Mouse (Mus musculus) right cerebral cortex, adult 18-20 months (tissue): Measurements from ENCODE around the gene Chrm3.

Experiments
- DNase-seq: peaks from one replicate; pipeline ENCODE4 v3.0.0; 2022; ENCODE audit warnings: mixed read lengths

The Chrm3 gene

DNA sequence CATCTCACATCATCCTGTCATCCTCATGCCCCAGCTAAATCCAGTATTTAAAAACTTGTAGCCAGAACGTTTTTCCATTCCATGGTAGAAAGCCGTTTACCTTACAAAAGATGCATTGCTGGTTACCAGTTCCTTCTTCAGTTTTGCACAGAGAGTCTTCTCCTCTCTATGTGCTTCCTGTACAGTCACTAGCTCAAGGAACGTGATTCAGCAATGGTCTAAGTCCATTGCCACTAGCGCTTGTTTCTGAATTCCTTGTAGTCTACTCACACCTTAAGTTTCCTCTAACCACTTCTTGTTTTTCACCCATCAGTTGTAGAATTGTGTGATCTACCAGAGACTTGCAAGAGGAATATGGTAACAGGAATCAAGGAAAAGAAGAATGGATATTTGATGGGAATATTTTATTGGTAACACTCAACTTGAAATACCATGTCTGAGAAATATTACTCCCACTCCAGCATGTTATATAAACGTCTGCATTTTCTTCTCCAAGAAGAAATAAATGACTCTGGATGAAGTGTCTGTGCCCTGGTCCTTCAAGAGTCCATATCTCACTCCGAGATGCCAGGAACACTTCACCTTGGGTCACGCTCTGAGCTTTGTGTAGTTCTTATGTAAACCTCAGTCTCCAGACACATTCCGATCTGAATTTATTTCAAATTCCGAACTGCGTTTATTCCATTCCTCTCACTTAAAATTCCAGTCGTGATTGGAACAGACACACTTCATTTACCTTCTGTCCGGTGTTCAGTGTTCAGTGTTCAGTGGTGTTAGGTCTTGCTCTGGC is 293.6 kb downstream of the Chrm3 start:
- no peak for DNase-seq

DNA sequence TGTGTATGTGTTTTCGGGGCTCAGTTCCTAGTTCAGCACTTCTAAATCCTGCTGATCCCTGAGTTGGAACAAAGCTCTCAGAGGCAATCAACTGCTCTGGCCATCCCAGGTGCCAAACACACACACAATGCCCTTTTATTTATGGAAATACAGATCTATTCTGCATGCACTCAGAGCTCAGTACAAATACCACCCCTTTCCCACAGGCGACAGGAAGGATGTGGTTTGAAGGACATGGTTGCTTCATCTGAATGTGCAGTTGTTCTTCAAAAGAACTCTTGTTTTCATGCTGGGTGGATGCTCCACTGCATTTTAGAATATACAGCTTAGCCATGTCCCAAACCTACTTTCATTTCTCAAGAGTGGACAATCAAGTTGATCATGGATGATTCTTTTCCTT is 294.9 kb downstream of the Chrm3 start:
- DNase-seq: no peak

GRCm38 (mm10) chr13:10062681-10063080 is 298.0 kb downstream of the Chrm3 start:
- DNase-seq: no peak

DNA sequence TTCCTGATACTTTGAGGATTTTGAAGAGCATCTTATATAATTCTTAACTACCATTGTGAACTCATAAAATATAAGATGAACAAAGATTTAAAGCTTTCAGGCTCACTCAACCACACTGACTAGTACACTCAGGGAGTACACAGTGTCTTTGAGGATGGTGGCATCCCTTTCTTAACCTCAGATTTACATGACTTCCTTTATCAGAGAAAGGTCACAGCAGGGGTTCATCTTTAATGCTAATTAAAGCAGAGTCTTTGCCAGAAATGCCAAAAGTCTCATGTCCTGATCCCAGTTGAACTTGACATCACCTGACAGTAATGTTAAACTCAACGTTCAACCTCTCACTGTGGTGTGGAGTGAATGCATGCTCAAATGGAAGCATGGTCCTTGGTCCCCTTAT is 301.7 kb downstream of the Chrm3 start:
- no peak for DNase-seq

GRCm38 (mm10) chr13:10057644-10058198 is 302.9 kb downstream of the Chrm3 start:
- DNase-seq: no peak

GRCm38 (mm10) chr13:10054086-10054485 is 306.6 kb downstream of the Chrm3 start:
- DNase-seq: no peak

DNA sequence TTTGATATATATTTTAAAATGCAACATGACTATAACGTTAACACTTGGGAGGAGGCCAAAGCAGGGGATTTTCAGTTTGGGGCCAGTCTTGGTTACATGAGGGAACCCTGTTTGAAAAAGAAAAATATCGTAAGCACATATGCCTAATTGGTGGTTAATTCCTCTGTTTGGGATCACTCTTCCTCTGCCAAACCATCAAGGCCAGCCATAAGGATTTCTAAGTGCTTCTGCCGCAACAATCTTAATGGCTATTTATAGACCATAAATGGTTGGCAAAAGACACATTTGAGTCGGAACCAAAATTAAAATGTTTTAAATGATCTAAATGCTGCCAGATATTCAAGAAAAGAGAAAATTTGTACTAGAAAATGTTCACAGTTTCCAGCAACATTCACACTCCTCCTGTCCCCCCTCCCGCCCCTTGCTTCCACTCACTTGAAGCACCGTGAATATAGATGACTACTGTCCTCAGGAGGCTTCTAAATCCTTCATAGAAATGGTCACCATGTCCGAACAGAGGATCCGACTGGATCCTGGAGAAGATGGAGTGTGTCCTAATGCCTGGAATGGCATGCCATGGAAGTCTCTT is 307.3 kb downstream of the Chrm3 start:
- DNase-seq: no peak

DNA sequence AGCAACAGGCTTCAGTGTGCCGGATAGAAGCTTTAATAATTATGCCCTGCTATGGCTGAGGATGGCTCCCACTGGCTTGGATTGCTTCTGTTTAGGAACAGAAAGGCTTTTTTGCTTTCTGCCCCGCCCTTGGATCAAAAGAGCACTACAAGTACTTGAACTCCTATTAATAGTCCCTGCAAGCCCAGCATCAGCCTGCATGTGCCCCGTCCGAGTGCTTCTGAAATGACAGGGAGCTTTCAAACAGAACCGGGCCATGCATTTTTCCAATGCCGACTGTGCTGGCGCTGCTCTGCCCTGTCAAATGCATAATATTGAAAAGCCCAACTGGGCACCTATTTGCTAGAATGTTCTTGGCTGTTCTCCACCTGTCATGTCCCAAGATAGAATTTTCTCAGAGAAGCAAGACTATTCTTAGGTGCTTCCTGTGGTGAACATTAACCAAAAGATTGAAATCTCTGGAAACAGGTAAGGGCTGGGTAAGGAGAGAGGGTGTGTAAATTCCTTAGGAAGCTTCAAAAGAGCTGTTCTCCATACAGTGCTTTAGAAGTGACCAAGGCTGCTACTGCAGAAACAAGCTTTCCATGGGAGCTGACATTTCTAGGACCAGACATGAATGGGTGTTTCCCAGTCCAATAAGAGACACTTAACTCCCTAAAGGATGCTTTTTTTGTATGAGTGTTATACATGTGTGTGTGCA is 314.8 kb downstream of the Chrm3 start:
- no peak for DNase-seq

GRCm38 (mm10) chr13:10044084-10044483 is 316.6 kb downstream of the Chrm3 start:
- no peak for DNase-seq

DNA sequence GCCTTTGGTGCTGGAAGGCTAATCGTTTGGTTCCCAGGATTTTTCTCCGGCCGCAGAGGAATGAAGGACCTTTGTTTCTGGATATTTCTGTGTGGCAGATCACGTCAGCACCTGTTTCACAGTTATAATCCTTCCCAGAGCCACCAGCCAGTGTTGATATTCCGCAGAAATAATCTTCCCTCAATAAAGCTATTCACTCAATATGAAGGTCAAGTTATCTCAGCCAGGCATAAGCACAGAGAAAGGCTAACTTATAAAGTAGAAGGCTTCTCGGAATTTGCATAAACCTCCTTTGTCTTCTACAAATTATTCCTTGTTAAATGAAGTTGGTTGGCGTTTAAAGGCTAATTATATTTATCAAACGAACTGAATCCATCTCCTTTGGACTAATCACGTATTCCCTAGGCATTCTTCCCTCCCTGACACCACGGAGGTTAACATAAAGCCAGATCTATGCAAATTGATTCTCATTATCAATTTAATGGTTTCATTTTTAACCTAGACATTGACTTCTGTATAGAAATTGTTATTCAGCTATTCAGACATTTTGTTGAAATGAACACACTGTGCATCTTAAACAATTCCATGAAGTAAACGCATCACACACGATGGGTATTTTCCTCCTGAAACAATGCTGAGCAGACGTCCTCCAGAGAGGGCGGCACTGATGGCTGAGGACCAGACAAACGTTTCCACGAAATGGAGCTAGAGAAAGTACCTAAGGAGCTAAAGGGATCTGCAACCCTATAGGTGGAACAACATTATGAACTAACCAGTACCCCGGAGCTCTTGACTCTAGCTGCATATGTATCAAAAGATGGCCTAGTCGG is 326.9 kb downstream of the Chrm3 start:
- no peak for DNase-seq

- DNase-seq: no peak
Observed at GRCm38 (mm10) chr13:10031547-10031946, 329.1 kb downstream of the Chrm3 start.

- DNase-seq: no peak
Observed at GRCm38 (mm10) chr13:10029944-10030343, 330.7 kb downstream of the Chrm3 start.

DNA sequence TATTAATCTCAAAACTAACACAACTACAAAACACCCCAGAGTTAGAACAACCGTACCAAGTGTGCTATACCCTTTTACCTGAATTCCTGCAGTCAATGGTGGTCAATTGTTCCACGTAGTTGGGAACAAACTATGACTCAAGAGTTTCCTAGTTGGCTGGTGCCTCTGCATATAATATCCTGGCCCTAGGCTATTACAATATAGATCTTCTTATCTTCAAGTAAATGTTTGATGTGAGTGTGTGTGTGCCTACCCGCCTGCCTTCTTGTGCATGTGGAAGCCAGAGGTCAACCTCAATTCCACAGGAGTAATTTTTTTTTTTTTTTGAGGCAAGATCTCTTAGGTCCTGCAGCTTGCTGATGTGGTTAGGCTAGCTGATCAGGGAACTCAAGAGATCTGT is 335.5 kb downstream of the Chrm3 start:
- DNase-seq: no peak

- DNase-seq: peak; percentile 19
Observed at GRCm38 (mm10) chr13:10023112-10023511, 337.5 kb downstream of the Chrm3 start.

DNA sequence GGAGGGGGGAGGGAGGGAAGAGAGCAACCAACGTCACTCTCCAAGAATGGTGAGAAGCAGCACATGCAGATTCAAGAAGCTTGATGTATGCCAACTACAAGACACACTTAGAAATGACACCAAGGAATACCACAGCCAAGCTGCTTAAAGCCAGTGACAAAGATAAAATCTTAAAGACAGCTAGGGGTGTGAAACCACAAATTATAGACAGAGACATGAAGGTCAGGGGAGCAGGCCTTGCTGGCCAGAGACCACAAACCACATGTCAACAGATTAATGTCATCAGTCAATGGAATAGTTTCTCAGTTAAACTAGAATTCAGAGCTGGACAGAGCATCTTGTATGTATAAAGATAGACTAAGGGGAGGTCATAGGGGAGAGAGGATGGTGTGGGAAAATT is 341.4 kb downstream of the Chrm3 start:
- DNase-seq: no peak

DNA sequence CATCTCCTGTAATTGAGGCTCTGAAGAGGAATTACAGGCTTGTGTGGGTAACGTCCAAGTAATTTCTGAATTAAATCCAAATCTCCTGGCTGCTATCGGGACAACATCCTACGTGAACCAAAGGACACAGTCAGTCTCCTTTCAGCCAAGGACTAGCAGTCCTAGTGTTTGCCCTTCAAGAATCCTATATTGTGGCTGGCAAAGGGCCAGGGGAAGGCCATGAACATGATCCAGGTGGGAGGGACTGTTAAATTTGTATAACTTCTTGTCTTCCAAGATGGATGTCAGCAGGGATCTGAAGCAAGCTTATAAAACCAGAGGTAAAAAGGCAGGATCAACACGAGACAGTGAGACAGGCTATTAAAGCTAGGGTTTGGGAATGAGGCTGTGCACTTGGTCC is 357.7 kb downstream of the Chrm3 start:
- no peak for DNase-seq

DNA sequence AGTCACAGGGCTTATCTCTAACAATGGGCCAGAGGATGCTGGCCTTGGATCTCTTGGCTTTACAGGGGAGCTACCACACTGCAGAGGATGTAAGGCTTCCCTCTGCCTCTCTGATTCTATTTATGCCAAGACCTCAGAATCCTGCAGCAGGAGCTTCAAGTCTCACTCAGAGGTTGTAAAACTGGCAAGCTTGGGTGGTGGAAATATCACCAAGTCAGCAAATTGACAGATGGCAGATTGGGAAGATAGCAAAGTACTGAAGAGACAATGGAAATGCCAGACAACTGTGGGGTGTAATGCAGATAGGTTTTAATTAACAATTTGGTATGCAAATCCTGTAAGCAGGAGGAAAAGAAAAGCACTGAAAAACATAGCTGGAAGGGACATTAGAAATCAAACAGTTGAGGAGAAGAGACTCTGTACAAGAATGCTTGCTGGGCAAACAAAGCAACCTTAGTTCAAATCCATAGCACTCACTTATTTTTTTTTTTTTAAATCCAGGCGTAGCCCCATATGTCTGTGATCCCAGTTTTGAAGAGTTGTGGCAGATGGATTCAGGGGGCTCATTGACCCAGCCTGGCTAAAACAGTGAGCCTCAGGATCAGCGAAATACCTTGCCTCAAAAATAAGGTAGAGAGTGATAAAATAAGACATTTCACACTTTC is 362.9 kb downstream of the Chrm3 start:
- no peak for DNase-seq

DNA sequence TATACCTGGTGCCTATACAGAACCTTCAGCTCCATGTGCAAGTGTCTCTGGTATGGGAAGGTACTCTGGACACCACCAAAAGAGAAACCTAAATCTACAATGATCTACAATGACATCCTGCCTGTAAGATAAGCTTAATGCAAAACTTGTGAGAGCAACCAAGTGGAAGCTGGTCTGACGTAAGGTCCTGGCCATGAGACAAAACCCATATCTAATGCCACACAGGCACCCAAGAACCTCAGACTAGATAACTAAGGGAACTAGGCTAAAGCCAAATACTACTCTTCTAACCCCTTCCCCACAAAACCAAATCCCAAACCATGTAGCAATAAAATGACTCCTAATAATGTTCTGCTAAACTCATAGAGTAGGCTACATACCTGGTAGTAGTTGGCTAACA is 364.8 kb downstream of the Chrm3 start:
- no peak for DNase-seq

- DNase-seq: no peak
Observed at GRCm38 (mm10) chr13:9993571-9993970, 367.1 kb downstream of the Chrm3 start.

DNA sequence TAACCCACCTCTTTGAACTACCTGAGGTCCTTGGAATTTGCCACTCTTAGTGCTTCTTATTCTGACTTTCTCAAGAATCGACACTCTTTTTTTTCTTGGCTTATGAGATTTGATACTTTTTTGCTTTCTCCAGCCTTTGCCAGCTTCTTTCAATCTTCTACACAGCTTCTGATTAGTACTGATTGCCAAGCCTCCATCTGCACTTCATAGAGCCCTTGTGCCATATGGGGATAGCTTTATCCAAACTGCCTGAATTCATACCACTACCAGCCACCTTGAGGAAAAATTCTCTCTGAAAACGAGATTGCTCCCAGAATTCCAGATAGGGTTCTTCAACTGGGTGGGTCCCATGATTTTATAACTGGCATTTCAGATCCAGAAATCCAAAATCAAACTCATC is 368.0 kb downstream of the Chrm3 start:
- no peak for DNase-seq

- DNase-seq: no peak
Observed at GRCm38 (mm10) chr13:9985648-9986047, 375.0 kb downstream of the Chrm3 start.

- no peak for DNase-seq
Observed at GRCm38 (mm10) chr13:9983293-9983692, 377.4 kb downstream of the Chrm3 start.
